Mouse (Mus musculus): Measurements from ENCODE around the gene Cyp4a31.

GRCm38 (mm10) chr4:115545101-115545500 lies 18.3 kb upstream of the Cyp4a31 start:
- TF ChIP-seq POLR2A (IDR thresholded peaks at IDR 0.05; ENCODE audit: extremely low read depth, insufficient read depth, low read length) (no peak), CTCF (IDR thresholded peaks at IDR 0.05; ENCODE audit: low read depth, low read length) (no peak)
